Mouse (Mus musculus) liver, embryonic 16.5 days (tissue): ENCODE data around the gene Mast3. TPM values are rescaled to one million over a fixed set of nuclear protein-coding genes. Genes with fewer than 3 reads are reported as not detected.

Experiments
- ATAC-seq: fragments of 200-750 bp; cut with Nextera tagmentation; 2 replicates; pipeline ENCODE4 v1.8.0; 2017; ENCODE audit warnings: low read depth, mild to moderate bottlenecking, moderate number of reproducible peaks, moderate library complexity
- H3K27ac ChIP-seq: fragments of 300-500 bp; sonication (generic); 2 replicates; pipeline ENCODE4 v1.5.1; 2014; ENCODE audit warnings: mild to moderate bottlenecking, low read length
- H3K27me3 ChIP-seq: fragments of 300-500 bp; sonication (generic); 2 replicates; pipeline ENCODE4 v1.6.1; 2014; ENCODE audit warnings: low read depth, low read length, mixed read lengths; ENCODE audit not compliant: control insufficient read depth, insufficient read depth
- H3K36me3 ChIP-seq: fragments of 300-500 bp; sonication (generic); 2 replicates; pipeline ENCODE4 v1.6.1; 2014; ENCODE audit warnings: mild to moderate bottlenecking; ENCODE audit not compliant: control insufficient read depth, insufficient read depth
- H3K4me1 ChIP-seq: fragments of 300-500 bp; sonication (generic); 2 replicates; pipeline ENCODE4 v1.6.1; 2014; ENCODE audit warnings: low read depth, low read length, mixed read lengths; ENCODE audit not compliant: control insufficient read depth
- H3K4me2 ChIP-seq: fragments of 300-500 bp; sonication (generic); 2 replicates; pipeline ENCODE4 v1.6.1; 2014; ENCODE audit warnings: low read depth, low read length, mixed read lengths
- H3K4me3 ChIP-seq: fragments of 300-500 bp; sonication (generic); 2 replicates; pipeline ENCODE4 v1.5.1; 2014; ENCODE audit warnings: low read depth, mild to moderate bottlenecking, low read length
- H3K9ac ChIP-seq: fragments of 300-500 bp; sonication (generic); 2 replicates; pipeline ENCODE4 v1.6.1; 2014; ENCODE audit warnings: low read depth, low read length
- H3K9me3 ChIP-seq: fragments of 300-500 bp; sonication (generic); replicated peaks from 2 replicates; pipeline ENCODE4 v1.6.1; 2016; ENCODE audit warnings: low read length; ENCODE audit not compliant: control insufficient read depth
- WGBS: fragments of 180-500 bp; shearing (Covaris S2); extraction: QIAGEN DNeasy Blood & Tissue Kit; methylation state at CpG from one replicate; pipeline ENCODE4 v1.1.7; 2014; ENCODE audit not compliant: insufficient replicate concordance; 5-methylcytosine and 5-hydroxymethylcytosine counted together
- polyA plus RNA-seq: library from polyadenylated mRNA; unstranded; fragments of >200 nt; fragmentation: Nextera tagmentation; extraction: Ambion mirVana; gene quantifications from 2 replicates; pipeline ENCODE4 v1.2.1, GENCODE M21; 2015

The Mast3 gene
- polyA plus RNA-seq, 1 experiment from 2014 or later = 9.0 TPM

DNA sequence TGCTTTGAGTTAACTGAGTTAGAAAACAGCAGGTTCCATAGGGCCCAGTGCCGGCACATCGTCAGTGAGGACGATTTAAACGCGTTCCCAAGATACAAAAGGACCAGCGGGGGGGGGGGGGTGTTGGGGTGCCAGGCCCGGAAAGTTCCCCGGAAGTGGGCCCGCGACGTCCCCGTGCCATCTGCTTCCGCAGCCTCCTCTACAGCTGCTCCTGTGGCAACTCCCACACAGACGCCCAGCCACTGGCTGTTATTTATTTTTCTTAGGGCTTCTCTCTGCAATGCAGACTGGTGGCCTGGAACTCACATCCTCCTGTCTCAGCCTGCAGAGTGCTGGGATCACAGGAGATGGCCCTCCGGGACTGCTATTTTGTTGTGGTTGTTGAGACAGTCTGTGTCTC is 3.7 kb downstream of the Mast3 start:
- ATAC-seq = no peak
- Histone ChIP-seq H3K4me1 (peaks cover 54% of the 10 kb centered on the region), H3K27me3 (peaks cover 40% of the 10 kb centered on the region), H3K9ac (no peak overlapping the region), H3K4me3 (no peak overlapping the region), H3K27ac (no peak overlapping the region), H3K9me3 (no peaks in the 10 kb centered on the region), H3K36me3 (no peaks in the 10 kb centered on the region), H3K4me2 (no peak overlapping the region)
- WGBS = 33% methylated on average over 15 of the region's 15 CpGs

DNA sequence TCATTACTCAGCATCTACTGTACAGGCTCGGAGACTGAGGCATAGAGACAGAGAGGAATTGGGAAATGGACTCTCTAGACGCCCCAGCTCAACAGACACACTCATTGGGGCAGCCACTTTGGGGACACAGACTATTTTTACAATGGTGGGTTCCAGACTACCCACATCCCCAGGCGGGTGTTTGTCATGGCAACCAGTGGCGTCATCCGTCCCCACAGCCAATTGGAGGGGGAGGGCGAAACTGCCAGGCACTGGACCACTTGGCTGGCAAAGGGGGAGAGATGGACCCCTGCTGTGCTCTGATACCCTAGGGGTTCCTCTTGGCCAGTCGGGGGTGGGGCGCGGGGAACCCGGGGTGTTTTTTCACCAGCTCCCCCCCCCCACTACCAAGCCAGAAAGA is 4.2 kb downstream of the Mast3 start:
- Histone ChIP-seq H3K4me3 (no peak overlapping the region), H3K27ac (no peak overlapping the region), H3K36me3 (no peaks in the 10 kb centered on the region), H3K27me3 (peaks cover 37% of the 10 kb centered on the region), H3K4me1 (peaks cover 52% of the 10 kb centered on the region), H3K4me2 (no peak overlapping the region), H3K9ac (no peak overlapping the region), H3K9me3 (no peaks in the 10 kb centered on the region)
- 54% methylated on average over 10 of the region's 10 CpGs for WGBS
- ATAC-seq = no peak

DNA sequence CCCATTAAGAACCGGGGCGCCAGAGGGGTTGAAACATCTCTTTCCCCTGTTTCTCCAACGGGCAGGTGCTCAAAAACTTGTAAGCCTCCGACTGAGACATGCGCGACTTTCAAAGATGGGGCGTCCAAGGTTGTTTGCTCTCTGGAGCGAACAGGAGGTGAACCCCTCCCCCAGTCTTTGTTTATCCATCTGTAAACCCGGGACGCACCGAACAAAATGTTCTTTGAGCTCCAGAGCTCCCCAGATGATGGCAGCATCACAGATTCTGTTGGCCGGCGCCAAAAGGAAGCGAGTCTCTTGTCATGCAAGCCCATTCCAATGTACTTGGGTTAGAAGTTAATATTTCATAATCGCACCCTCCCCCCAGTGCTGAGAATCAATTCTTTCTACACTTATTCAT is 6.6 kb downstream of the Mast3 start:
- Histone ChIP-seq H3K36me3 (no peaks in the 10 kb centered on the region), H3K4me2 (peak overlapping the region; percentile 89), H3K9ac (peak overlapping the region; percentile 25; the same call in 1 of the 2 replicates), H3K27me3 (peaks cover 38% of the 10 kb centered on the region), H3K9me3 (no peaks in the 10 kb centered on the region), H3K27ac (peak overlapping the region; percentile 75), H3K4me1 (peaks cover 35% of the 10 kb centered on the region), H3K4me3 (peak overlapping the region; percentile 63)
- 18% methylated on average over 15 of the region's 15 CpGs for WGBS
- ATAC-seq = no peak

DNA sequence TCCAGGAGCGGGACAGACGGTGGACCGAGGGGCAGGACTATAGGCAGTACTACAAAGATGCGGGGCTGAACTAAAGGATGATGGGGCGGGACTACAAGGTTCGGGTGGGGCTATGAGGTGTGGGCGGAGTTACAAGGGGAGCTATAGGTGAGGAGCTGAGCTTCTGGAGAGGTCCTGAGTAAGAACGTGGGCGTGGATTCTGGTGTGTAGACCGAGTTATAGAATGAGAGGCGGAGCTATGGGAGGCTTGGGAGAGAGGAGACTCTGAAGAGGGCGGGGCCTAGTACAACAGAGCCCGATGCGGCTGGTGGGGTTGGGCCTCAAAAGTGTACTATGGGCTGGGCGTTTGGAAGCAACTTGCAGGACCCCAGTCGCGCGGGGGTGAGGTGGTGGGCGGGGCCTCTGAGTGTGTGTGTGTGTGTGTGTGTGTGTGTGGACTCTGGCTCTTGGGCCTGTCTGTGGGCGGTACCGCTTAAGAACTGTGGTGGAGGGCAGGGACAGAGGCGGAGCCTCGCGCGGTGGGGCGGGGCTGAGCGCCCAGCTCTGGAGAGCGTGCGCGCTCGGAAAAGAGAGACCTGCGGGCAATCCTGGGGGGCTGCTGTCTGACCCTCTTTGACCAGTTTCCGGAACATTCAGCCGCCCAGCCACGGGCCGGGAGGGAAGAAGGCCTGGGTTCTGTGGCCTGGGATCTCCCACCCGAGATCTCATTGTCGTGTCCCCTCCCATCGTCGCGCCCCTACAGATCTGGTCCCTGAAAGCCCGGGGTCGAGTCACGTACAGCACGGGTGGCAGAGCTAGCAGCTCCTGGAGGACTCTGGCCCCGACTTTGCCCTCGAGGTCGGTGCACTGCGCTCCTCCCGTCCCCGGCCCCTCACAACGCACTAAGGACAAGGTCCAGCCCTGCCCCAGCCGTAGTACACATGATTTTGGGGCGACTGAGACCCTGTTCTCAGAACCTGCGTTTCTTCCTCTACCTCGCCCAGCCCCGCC is 7.5 kb downstream of the Mast3 start:
- no peaks in the 10 kb centered on the region for H3K36me3 ChIP-seq
- peak overlapping the region; percentile 63 for H3K4me3 ChIP-seq
- peaks cover 38% of the 10 kb centered on the region for H3K4me1 ChIP-seq
- ATAC-seq = peak; percentile 80
- H3K4me2 ChIP-seq = peak overlapping the region; percentile 89
- peaks cover 38% of the 10 kb centered on the region for H3K27me3 ChIP-seq
- peak overlapping the region; percentile 25 for H3K9ac ChIP-seq
- H3K27ac ChIP-seq = peak overlapping the region; percentile 75
- H3K9me3 ChIP-seq = no peaks in the 10 kb centered on the region
- WGBS = 2% methylated on average over 57 of the region's 57 CpGs

DNA sequence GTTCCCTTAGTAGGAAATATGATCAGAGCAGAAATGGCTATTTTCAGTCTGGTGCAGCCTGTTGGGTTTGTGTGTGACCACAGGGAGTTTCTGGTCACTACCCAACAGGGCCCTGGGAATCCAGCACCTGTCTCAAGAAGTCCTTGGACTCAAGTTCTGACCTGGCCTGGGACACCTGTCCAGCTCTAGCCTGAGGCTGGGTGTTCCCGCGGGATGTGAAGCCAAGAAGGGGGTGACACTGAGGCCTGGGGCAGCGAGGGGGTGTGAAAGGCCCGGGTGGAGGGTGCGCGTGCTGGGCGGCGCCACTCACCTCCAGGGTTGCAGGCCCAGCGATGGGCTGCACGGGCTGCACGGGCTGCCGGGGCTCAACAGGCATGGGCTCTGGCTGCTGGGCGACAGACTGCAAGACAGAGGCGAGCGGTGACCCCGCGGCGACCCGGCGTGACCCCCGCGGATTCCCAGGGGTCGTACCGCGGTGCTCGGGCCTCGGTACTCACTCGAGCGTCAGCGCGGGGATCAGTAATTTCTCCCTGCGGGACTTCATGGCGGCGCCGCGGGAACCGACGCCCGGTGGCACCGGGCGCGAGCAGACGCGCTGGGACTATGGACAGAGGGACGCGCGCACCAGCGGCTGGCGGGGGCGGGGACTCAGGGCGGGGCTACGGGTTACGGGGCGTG is 8.3 kb downstream of the Mast3 start:
- no peak for ATAC-seq
- Histone ChIP-seq H3K4me3 (peak overlapping the region; percentile 63), H3K9me3 (no peaks in the 10 kb centered on the region), H3K27ac (peak overlapping the region; percentile 54; the same call in 1 of the 2 replicates), H3K4me2 (peak overlapping the region; percentile 89), H3K27me3 (peaks cover 38% of the 10 kb centered on the region), H3K9ac (peak overlapping the region; percentile 73), H3K36me3 (no peaks in the 10 kb centered on the region), H3K4me1 (peaks cover 44% of the 10 kb centered on the region)
- 6% methylated on average over 54 of the region's 54 CpGs for WGBS

DNA sequence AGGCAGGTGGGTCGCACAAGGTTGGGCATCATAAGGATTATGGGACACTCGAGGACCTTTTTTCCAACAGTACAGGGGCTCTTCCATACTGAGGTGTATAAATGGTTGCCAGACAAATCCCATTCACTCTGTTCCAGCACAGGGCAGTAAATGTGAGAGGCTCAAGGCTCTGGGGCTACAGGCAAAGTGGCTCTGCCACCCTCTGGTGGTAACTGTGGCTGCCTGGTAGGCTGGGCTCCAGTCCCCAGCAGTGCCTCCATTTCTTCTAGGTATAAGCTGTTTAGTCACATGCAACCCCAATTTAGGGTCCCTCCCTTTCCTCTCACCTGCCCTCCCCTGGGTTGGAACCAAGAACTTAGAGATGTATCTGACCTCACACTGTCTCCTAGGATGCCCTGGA is 9.5 kb downstream of the Mast3 start:
- peak overlapping the region; percentile 89 for H3K4me2 ChIP-seq
- 70% methylated on average over 2 of the region's 2 CpGs for WGBS
- peaks cover 56% of the 10 kb centered on the region for H3K4me1 ChIP-seq
- H3K9me3 ChIP-seq = no peaks in the 10 kb centered on the region
- no peaks in the 10 kb centered on the region for H3K36me3 ChIP-seq
- no peak for ATAC-seq
- H3K27ac ChIP-seq = no peak overlapping the region
- no peak overlapping the region for H3K9ac ChIP-seq
- H3K4me3 ChIP-seq = no peak overlapping the region; the same call in 1 of the 2 replicates
- H3K27me3 ChIP-seq = peaks cover 32% of the 10 kb centered on the region

DNA sequence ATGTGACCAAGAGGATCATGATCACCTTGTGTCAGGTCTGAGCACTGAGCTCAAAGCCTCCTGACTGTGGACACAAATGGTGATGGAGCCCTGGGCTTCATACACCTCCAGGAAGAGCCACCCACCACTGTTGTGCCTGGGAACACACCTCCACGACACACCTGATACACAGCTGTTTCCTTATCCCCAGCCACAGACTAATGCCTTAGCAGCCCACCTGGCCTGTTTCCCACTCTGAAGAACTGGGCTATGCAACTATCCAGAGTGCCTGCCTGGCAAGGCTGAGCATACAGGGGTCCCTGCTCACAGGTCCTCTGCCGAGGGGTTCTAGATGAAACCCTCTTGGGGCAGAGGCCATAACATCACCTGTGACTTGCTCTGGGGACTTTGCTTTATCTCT is 10.6 kb downstream of the Mast3 start:
- Histone ChIP-seq H3K4me3 (no peak overlapping the region), H3K4me1 (peaks cover 58% of the 10 kb centered on the region)
- 68% methylated on average over 2 of the region's 2 CpGs for WGBS

DNA sequence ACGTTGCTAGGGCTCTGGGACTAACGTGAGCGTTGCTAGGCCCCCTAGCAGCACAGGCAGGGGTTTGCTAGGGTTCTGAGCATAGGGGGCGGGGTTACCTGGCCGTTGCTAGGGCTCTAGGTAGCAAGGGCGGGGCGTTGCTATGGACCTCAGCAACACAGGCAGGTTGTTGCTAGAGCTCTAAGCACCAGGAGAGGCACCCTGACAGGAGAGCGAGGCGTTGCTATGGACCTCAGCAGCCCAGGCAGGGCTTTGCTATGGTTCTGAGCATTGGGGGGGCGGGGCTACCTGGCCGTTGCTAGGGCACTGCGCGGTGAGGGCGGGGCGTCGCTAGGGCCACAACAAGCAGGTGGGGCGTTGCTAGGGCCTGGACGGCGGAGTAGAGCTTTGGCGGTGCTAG is 12.2 kb downstream of the Mast3 start:
- H3K4me1 ChIP-seq = peaks cover 57% of the 10 kb centered on the region
- H3K36me3 ChIP-seq = peaks cover 5% of the 10 kb centered on the region
- H3K27ac ChIP-seq = 0 out of 2 replicates have a peak overlapping the region, but pooled peaks have one; percentile 41
- peaks cover 6% of the 10 kb centered on the region for H3K27me3 ChIP-seq
- peak overlapping the region; percentile 85 for H3K4me2 ChIP-seq
- WGBS = 1% methylated on average over 20 of the region's 20 CpGs
- ATAC-seq = peak; percentile 0
- H3K4me3 ChIP-seq = peak overlapping the region; percentile 74
- no peaks in the 10 kb centered on the region for H3K9me3 ChIP-seq
- H3K9ac ChIP-seq = no peak overlapping the region; the same call in 1 of the 2 replicates

More for the DNA sequence above, 10.6 kb downstream of the Mast3 start:
- ATAC-seq = no peak
- peaks cover 21% of the 10 kb centered on the region for H3K27me3 ChIP-seq
- no peaks in the 10 kb centered on the region; the same call in none of the 2 replicates for H3K36me3 ChIP-seq
- H3K4me2 ChIP-seq = no peak overlapping the region
- H3K27ac ChIP-seq = no peak overlapping the region
- H3K9ac ChIP-seq = no peak overlapping the region
- H3K9me3 ChIP-seq = no peaks in the 10 kb centered on the region
